Mouse (Mus musculus) v-Abl transformed pro-B cells (cell line): ENCODE data around the gene C1qtnf9.

Experiments
- in situ Hi-C, 2 experiments: fragments of 400-800 bp; cut with MboI; formaldehyde crosslinking; loops; one replicate each; pipeline ENCODE4 v1.15.1; 2025; ENCODE audit not compliant: unreplicated experiment in 2 of 2

C1qtnf9 gene

DNA sequence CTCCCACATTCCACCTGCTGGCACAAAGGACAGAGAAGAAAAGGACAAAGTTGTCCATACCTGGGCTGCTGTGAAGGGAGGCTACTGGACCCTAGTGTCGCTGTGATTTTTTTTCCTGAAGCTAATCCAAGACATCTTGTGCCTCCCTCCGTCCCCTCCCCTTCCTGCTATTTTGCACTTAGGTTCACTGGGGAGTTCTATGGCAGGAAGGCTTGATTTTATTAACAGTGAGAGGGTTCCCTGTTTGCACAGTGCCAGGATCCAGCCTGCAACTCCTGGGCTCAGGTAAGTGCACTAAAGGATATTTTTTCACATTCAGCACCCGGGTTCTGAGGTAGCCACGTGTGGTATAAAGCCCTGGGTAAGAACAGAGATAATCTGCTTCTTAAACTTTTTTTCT, at the start of gene C1qtnf9:
C1qtnf9 (plus strand) TSS at position 251 of the 400 bp plus-strand sequence.
- in situ Hi-C loops: no loop called here

DNA sequence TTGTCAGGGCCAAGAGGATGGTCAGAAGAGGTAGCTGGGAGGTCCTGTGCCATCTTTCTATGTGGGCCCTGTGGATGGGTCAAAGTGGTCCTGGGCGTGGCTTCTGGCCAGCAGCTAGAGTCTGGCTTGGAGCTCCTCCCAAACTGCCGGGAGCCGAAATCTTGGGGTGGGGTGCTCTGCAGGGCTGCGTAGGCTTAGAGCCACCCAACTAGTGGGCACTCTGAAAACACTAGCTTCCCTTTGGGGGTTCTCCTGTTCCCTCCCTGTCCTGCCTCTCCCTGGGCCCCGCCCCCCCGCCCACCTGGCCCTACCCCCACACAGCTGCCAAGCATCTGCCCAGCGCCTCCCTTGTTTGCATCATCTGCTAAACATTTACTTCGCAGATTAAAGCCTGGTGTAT, 46.6 kb upstream of the C1qtnf9 start:
- in situ Hi-C loops: loop anchor here in 1 of 2 experiments (25.0 kb wide), 1 partner anchor 459 kb away; the partner anchor contains the start of genes Gm49336, Mtmr6 and Nupl1

DNA sequence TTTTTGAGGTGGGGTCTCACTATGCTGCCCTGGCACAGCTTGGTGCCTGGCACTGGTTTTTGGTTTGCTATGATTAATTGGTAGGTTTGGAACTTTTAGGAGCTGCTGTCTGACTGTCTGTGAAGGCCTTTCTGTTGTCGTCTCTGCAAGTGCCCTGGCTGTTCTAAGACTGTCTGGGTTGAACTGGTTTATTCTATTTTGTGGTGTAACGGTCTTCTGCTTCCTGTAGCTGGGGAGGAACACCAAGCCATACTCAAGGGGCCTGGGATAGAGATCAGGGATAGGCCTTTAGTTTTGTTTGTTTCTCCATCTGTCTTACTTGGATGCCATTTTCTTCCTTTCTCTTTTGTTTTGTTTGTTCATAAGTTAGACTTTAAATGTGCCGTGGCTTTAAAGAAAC, 46.0 kb upstream of the C1qtnf9 start:
- in situ Hi-C loops: loop anchor here in 1 of 2 experiments (25.0 kb wide), 1 partner anchor 460 kb away; the partner anchor contains the start of genes Gm49336, Mtmr6 and Nupl1

DNA sequence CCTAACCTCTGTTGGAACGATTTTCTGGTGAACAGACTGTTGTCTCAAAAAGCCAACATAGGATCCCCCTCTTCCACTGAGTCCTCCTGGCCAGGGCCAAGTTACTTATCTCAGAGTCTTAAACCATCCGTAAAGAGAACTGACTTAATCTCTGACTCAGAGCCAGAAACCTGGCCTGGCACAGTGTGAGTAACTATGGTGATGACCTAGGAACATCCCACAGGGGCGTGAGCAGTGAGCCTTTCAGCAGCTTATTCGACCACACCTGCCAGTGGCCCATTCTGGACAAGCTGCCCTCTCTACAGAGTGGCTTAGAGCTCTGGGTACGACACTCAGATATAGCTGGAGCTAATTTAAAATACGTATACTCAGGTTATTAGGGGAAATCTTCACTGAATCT, 41.8 kb upstream of the C1qtnf9 start:
- in situ Hi-C loops: loop anchor here in 1 of 2 experiments (25.0 kb wide), 2 partner anchors 1289 to 2011 kb away; partner anchors contain the start of genes Cab39l and Setdb2

DNA sequence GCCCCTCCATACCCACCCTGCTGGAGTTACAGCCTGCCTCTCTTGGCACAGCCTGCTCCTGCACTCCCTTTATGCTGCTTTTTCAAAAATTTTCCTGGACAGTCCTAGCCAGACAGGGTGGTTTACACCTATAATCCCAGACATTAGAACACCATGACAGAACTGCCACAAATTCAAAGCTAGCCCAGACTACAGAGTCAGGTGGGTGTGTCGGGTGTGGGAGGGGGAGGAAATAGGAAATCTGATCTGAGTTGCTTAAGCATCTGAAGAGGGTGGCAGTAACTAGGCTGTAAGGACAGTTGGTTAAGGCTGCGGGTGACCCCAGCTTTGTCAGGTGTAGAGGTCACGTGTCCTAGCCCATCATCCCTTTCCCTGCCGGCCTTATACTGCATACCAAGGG, 40.8 kb upstream of the C1qtnf9 start:
- in situ Hi-C loops: loop anchor here in 1 of 2 experiments (25.0 kb wide), 2 partner anchors 1290 to 2010 kb away; partner anchors contain the start of genes Cab39l and Setdb2

DNA sequence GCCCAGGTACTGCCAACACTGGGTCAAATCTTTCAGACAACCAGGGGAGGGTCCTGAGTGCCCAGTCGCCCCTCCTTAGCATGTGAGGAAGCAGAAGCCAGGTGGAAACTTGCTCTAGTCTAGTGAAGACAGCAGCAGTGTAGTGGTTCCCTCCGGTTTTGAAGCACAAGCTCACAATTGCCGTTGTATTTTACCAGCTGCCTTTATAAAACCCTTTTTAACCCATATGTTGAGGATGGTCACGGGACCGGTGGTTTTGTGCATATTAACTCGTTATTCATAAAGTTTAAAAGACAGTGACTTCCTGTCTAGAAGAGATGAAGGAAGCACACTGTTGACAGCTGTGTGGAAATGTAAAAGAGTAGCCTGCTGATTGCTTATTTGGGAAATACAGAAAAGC, 35.9 kb upstream of the C1qtnf9 start:
- in situ Hi-C loops: loop anchor here in 1 of 2 experiments (25.0 kb wide), 2 partner anchors 1295 to 2005 kb away; partner anchors contain the start of genes Cab39l and Setdb2

DNA sequence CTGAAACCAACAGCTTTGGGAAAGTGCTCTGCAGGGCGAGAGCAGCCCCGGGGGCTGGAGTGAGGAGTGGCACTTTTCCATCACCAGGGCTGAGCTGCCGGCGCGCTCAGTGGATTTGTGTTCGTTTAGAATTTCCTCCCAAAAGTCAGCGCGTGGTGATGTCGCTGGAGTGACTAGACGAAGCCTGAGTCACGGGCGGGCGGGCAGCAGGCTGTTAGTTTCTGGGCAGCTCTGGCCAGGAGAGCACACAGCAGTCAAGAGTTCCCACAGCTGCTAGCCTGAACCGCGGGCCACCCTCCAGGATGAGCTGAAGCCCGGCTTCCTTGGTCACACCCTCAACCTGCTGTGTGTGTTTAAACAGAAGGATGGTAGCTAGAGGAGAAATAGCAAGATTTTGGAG, 35.1 kb upstream of the C1qtnf9 start:
- in situ Hi-C loops: loop anchor here in 1 of 2 experiments (25.0 kb wide), 2 partner anchors 1295 to 2005 kb away; partner anchors contain the start of genes Cab39l and Setdb2

DNA sequence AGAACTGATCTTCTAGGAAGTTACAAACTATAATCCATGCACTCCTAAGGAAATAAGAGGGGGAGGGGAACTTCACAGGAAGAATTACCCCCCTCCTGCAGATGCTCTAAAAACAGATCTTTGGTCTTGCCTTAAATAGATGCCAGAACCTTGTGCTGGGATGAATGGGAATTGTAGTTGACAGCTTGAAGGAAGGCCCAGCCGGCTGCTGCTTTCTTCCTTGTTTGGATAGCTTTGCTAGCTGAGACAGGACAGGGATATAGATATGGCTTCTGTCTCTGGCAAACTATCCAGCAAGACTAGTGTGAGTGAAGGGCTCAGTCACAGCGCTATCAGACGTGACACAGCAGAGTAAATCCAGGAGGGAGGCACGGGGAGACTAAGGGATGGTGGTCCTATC, 34.2 kb upstream of the C1qtnf9 start:
- in situ Hi-C loops: loop anchor here in 1 of 2 experiments (25.0 kb wide), 2 partner anchors 1296 to 2004 kb away; partner anchors contain the start of genes Cab39l and Setdb2

DNA sequence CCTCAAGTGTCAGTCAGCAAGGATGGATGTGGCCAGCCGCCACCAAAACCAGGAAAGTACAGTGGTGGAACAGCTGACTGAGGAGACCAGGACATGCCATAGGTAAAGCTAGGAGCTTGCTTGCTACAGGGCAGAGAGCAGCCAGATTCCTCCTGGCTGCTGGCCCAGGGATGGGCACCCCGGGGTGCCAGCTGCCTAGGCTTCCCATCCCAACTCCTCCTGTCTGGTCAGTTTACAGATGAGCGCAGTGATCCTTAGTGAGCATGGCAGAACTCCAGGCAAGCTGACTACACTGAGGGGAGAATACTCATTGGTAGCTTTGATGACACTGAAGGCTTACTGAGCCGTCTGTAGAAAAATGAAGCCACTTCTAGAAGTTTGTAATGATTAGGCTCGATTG, 32.7 kb upstream of the C1qtnf9 start:
- in situ Hi-C loops: loop anchor here in 1 of 2 experiments (25.0 kb wide), 2 partner anchors 1298 to 2002 kb away; partner anchors contain the start of genes Cab39l and Setdb2

DNA sequence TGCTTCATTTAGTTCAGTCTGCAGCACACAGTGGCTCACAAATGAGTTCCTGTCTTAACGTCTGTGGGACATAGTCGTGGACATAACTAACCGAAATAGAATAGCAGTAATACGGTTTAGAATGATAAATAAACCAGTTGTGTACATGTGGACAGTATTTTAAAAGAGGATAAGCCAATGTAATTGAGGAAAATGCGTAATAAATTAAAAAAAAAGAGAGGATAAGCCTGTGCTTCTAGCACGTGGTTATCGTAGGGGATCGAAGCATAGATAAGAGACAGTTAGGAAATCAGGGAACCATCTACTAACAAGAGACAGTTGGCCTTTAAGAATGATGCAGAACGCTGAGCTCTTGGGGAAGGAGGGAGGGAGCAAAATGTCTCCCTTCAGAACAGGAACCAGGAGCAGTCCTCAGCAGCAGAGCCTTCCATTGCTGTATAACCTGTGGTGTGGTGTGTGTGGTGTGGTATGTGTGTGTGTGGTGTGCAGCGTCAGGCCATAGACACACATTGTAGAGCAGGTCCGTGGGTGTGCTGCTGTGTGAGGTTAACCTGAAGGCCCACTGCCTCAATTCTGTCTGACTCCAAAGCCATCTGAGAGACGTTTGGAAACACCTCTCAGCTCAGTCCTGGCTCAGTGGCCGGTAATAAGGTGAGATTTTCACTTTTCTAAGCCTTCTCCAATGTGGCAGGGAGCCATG, 31.9 kb upstream of the C1qtnf9 start:
- in situ Hi-C loops: loop anchor here in 1 of 2 experiments (25.0 kb wide), 2 partner anchors 1299 to 2001 kb away; partner anchors contain the start of genes Cab39l and Setdb2

DNA sequence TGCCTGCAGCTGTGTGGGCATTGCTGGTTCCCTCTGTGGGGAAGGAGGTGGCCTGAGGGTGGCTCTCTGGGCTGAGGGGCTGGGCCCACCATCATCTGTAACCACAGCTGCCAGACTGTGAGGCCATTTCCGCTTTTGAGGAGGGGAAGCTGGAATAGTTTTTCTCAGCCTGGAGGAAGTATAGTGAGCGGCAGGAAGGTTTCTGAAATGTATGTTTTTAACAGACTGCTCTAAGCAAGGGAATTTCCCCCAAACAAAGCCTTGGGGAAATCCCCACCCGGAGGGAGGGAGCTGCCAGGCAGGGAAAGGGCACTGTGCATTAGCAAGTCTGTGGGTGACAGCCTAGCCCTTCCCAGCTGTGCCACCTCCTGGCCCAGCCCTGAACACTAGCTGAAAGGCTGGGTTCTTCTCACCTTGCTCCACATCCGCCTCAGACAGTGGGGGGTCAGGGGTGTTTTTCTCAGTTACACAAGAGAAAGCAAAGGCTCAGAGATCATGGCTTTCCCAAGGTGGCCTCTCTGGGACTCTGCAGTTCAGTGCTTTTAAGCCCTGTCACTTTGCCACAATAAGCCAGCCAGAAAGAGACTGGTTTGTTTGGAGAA, 31.2 kb upstream of the C1qtnf9 start:
- in situ Hi-C loops: loop anchor here in 1 of 2 experiments (25.0 kb wide), 2 partner anchors 1299 to 2001 kb away; partner anchors contain the start of genes Cab39l and Setdb2

DNA sequence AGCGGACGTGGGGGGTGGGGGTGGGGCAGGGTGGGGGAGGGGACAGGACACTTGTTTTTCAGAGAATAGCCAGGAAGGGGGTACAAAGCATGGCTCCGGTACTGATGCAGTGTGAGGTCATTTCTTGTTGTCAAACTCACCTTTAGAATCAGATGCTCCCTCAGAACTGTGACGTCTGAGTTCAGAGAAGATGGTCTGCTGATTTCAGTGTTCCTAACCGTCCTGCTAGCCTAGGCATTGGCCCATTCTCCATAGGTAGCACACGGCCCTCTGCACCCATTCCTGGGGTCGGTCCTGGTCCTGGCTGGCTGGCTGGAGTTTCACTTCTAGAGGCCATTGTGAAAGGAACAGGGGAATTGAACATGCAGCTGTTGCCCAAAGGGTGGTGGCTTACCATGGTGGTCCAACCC, 30.7 kb upstream of the C1qtnf9 start:
- in situ Hi-C loops: loop anchor here in 1 of 2 experiments (25.0 kb wide), 2 partner anchors 1300 to 2000 kb away; partner anchors contain the start of genes Cab39l and Setdb2

DNA sequence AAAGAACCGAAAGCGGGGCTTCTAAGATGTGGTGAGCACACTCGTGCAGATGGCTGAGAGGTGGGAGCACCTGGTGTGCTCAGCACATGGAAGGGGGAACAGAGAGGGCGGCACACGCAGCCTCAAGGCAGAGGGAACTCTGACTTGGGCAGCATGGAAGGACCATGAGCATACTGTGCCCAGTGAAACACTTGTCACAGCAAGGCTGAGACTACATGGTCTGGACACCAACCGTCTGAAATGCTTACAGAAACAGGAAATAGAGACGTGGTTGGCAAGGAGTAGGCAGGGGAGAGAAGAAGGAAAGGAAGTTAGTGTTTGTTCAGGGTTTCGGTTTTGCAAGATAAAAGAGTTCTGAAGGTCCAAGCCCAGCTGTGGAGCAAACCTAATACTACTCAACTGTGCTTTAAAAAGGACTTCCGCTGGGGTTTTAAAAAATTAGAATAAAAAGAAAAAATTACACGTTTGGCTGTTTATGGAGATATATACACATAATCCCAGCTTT, 29.4 kb upstream of the C1qtnf9 start:
- in situ Hi-C loops: loop anchor here in 1 of 2 experiments (25.0 kb wide), 2 partner anchors 1301 to 1999 kb away; partner anchors contain the start of genes Cab39l and Setdb2

DNA sequence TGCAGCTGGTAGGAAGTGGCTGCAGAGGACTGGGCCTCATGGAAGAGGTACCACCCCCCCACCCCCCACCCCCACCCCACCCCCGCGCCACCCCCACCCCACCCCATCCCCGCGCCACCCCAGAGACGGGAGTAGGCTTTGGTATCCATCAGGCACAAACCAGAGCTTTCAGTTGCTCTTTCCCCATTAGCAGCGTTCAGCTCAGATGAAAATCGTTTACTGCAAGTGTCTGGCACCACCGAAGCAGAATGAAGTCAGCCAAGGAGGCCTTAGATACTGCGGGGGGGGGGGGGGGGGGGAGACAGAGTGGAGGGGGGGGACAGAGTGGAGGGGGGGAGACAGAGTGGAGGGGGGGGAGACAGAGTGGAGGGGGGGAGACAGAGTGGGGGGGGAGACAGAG, 28.8 kb upstream of the C1qtnf9 start:
- in situ Hi-C loops: loop anchor here in 1 of 2 experiments (25.0 kb wide), 2 partner anchors 1302 to 1998 kb away; partner anchors contain the start of genes Cab39l and Setdb2

DNA sequence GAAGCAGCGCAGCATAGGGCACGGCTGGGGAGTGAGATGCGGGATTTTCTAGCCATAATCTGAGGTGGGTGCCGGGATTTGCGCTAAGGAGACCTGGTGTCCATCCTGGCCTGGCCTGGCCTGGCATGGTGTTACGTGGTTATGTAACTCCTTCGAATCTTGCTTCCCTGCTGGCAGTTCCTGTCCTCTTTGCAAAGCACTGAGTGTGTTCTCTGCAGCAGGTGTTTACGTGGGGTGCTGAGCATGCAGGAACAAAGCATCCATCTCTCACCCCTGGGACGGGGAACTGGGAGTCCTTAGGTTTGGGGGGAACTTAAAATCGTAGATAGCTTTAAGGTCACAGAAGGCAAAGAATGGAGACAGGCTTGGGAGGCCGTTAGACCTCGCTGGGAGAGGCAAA, 28.3 kb upstream of the C1qtnf9 start:
- in situ Hi-C loops: loop anchor here in 1 of 2 experiments (25.0 kb wide), 2 partner anchors 1302 to 1998 kb away; partner anchors contain the start of genes Cab39l and Setdb2

DNA sequence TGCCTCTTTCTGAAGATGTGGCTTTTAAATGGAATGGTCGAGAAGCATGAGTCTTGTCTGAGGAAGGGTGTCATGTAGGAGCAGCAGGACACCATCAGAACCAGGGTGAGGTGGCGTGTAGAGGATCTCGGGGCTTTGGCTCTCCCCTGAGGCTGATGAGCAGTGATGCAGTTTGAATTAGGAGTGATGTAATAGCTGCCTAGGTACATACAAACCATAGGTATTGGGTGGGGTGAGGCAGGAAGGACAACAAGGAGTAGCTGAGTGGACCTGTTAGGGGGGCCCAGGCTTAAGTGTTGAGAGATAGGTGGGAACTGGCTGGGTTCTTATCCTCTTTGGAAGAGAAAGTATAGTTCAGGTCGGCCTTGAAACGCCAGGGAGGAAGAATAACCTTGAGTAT, 27.4 kb upstream of the C1qtnf9 start:
- in situ Hi-C loops: loop anchor here in 1 of 2 experiments (25.0 kb wide), 2 partner anchors 1303 to 1997 kb away; partner anchors contain the start of genes Cab39l and Setdb2

DNA sequence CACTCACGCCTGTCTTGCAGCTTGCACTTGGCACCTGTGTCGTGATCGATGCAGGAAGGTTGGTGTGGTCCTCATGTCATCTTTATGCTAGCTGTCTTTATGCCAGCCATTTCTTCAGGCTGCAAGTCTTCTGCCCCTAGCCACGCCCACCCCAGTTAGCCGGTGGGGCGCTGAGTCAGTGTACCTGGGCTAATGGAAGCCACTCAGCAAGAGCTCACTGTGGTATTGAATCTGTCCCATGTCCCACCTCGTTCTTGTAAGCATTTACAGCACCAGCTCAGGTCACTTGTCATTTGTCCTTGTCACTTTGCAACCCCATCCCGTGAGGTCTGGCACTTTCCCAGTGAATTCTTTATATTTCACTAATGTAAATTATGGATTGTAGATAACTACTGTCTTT, 26.9 kb upstream of the C1qtnf9 start:
- in situ Hi-C loops: loop anchor here in 1 of 2 experiments (25.0 kb wide), 2 partner anchors 1304 to 1996 kb away; partner anchors contain the start of genes Cab39l and Setdb2

DNA sequence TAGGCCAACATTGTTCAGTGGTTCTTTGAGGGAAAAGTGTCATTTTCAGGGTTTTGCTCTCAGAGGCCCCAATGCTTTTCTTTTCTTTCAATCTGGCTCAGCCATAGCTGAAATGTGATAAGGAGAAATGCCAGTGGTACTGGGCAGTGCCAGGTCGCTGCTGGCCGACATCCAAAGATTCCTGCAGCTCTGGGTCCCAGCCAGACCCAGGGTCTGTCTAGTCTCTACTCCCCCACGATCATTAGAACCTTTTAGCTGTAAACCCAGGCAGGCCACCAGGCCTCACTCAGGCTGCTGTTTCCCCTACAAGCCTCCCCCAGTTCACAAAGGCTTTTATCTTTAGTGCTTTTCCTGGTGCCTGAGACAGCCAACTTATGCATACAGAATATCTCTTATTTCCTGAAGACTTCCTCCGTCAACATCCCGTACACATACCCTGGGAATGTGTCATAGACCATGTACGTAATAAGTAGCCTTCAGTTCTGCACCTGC, 26.4 kb upstream of the C1qtnf9 start:
- in situ Hi-C loops: loop anchor here in 1 of 2 experiments (25.0 kb wide), 2 partner anchors 1304 to 1996 kb away; partner anchors contain the start of genes Cab39l and Setdb2

DNA sequence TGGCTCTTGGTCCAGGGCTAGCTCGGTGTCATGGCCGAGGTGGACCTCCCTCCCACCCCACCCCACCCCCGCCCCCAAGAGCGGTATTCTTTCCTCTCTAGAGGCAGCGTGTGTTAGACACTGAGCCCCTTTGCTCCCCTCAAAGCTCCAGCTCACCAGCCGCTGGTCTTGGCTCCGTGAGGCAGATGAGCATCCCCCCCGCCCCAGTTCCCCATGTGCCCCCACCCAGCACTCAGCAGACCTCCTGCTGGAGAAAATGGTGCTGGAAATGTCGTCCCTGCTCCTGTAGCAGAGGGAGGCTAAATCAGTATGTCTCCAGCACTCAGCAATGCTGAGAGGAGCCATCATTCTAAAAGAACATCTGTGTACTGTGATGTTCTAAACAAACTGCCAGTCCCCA, 24.3 kb upstream of the C1qtnf9 start:
- in situ Hi-C loops: loop anchor here in 1 of 2 experiments (25.0 kb wide), 2 partner anchors 1306 to 1994 kb away; partner anchors contain the start of genes Cab39l and Setdb2

DNA sequence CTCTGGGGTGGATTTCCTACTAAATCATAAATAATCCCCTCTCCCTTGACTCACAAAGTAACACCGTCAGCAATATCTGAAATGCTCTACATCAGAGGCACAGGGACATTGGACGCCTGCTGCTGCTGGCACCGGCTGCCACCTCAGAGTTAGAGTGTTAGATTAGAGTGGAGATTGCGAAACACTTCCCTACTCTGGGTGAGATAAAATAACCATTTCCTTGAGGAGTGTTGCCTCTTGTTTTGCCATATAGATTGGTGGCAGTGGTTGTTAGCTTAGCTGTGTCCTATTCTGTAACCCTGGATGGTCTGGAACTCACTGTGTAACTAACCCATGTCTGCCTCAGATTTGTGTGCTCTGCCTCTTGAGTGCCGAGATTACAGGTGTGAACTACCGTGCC, 22.7 kb upstream of the C1qtnf9 start:
- in situ Hi-C loops: loop anchor here in 1 of 2 experiments (25.0 kb wide), 2 partner anchors 1308 to 1992 kb away; partner anchors contain the start of genes Cab39l and Setdb2
